Mouse (Mus musculus): Measurements from ENCODE around the gene Glis3.

- no peak for TF ChIP-seq GATA1 (IDR thresholded peaks at IDR 0.05; ENCODE audit: borderline replicate concordance, low read length)
- no peak for TF ChIP-seq FLI1 (IDR thresholded peaks at IDR 0.05; ENCODE audit: low read length)
Observed at GRCm38 (mm10) chr19:28580499-28580898, 99.4 kb downstream of the Glis3 start.
